Mouse (Mus musculus): Measurements from ENCODE around the gene Dnajc12. TPM values are rescaled to one million over a fixed set of nuclear protein-coding genes. Genes with fewer than 3 reads are reported as not detected.

Gene Dnajc12
- total and polyA plus RNA-seq, 3 experiments: 0.83 to 3.7 (median 1.5) TPM

DNA sequence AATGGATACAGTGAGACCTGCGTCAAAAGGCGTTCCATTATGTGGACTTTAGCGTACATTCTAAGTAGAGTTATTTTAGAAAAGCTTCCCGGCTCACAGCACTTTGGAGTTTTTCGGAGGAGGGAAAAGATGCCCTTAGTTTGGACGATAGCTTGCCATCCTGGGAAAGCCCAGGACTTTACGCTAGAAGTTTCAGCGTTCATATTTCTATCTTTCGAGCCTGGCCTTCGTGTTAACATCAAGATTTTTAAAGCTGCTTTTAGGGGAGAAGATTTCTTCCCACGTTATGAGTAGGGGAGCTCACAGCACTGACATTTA is 46.7 kb downstream of the Dnajc12 start:
- Histone ChIP-seq H3K36me3 (replicated peaks in 1 of 2; ENCODE audit: control insufficient read depth in 1 of 2, insufficient read depth in 1 of 2, low read length in 1 of 2) (no peaks in the 10 kb centered on the region), H3K79me2 (replicated peaks; ENCODE audit: control insufficient read depth, extremely low read depth, insufficient read depth, poor library complexity, severe bottlenecking) (no peaks in the 10 kb centered on the region), H3K9ac (ENCODE audit: insufficient read depth, low read depth) (peak overlapping the region; percentile 92), H3K4me3 (replicated peaks in 1 of 3; ENCODE audit: low read depth in 2 of 3, low read length in 2 of 3, poor library complexity in 1 of 3) (peak overlapping the region; percentile 58 to 82 (median 69)), H3K27me3 (replicated peaks) (no peaks in the 10 kb centered on the region), H3K27ac (ENCODE audit: insufficient read depth, low read depth) (peak overlapping the region; percentile 11; the same call in 1 of the 2 replicates), H3K4me1 (ENCODE audit: control insufficient read depth in 1 of 2, insufficient read depth in 2 of 2) (peaks cover 0 to 14% of the 10 kb centered on the region in 2 experiments; a peak in 2 of 4 replicates), H3K4me2 (ENCODE audit: insufficient read depth, low read depth, poor library complexity, severe bottlenecking) (peak overlapping the region; percentile 79), H3K9me3 (replicated peaks; ENCODE audit: low read length) (no peaks in the 10 kb centered on the region)
- TF ChIP-seq TCF12 (IDR thresholded peaks at IDR 0.05; ENCODE audit: low read depth, low read length) (no peak), E2F4 (IDR thresholded peaks at IDR 0.05; ENCODE audit: insufficient replicate concordance, low read depth, low read length) (no peak), RAD21 (IDR thresholded peaks at IDR 0.05; ENCODE audit: low read depth, low read length) (no peak), MAX (IDR thresholded peaks at IDR 0.05; ENCODE audit: low read length) (no peak), GABPA (IDR thresholded peaks at IDR 0.05; ENCODE audit: insufficient replicate concordance, low read depth, low read length) (no peak), EP300 (IDR thresholded peaks at IDR 0.05; ENCODE audit: low read length) (no peak), PAX5 (IDR thresholded peaks at IDR 0.05; ENCODE audit: low read length) (no peak), CTCF (conservative IDR thresholded peaks at IDR 0.05 in 1 of 2, IDR thresholded peaks at IDR 0.05 in 1 of 2; ENCODE audit: low read depth in 2 of 2, low read length in 2 of 2) (no peak), TBP (conservative IDR thresholded peaks at IDR 0.05; ENCODE audit: low read depth, low read length) (no peak), ETS1 (conservative IDR thresholded peaks at IDR 0.05; ENCODE audit: low read depth, low read length) (no peak), POLR2AphosphoS2 (IDR thresholded peaks at IDR 0.05; ENCODE audit: low read depth, low read length) (no peak), HCFC1 (IDR thresholded peaks at IDR 0.05; ENCODE audit: low read depth, low read length) (no peak), USF1 (IDR thresholded peaks at IDR 0.05; ENCODE audit: low read depth, low read length) (no peak), SMC3 (IDR thresholded peaks at IDR 0.05; ENCODE audit: low read depth, low read length) (no peak), USF2 (conservative IDR thresholded peaks at IDR 0.05; ENCODE audit: low read depth, low read length) (no peak), BHLHE40 (IDR thresholded peaks at IDR 0.05; ENCODE audit: low read depth, low read length) (no peak), JUN (IDR thresholded peaks at IDR 0.05; ENCODE audit: insufficient read depth, low read depth, low read length) (no peak), ZC3H11A (IDR thresholded peaks at IDR 0.05; ENCODE audit: low read depth, low read length) (no peak), ZKSCAN1 (IDR thresholded peaks at IDR 0.05; ENCODE audit: borderline replicate concordance, low read depth, low read length) (no peak), ZNF384 (IDR thresholded peaks at IDR 0.05; ENCODE audit: low read depth, low read length) (no peak)
- dilution Hi-C loops (cut with MboI; ENCODE audit: extremely low pct_ligation_motif_present, extremely low pct_unique_long_range_greater_than_20kb, low sequenced_read_pairs): no loop called here
- in situ Hi-C loops (cut with MboI; ENCODE audit: low pct_ligation_motif_present, low pct_unique_long_range_greater_than_20kb, low sequenced_read_pairs): no loop called here
- DNase-seq (ENCODE audit: extremely low read depth): no peak

GRCm38 (mm10) chr10:63429380-63429779 is 47.1 kb downstream of the Dnajc12 start:
- Histone ChIP-seq H3K27ac (ENCODE audit: insufficient read depth, low read depth) (peak overlapping the region; percentile 44), H3K9me3 (replicated peaks; ENCODE audit: low read length) (no peaks in the 10 kb centered on the region), H3K79me2 (replicated peaks; ENCODE audit: control insufficient read depth, extremely low read depth, insufficient read depth, poor library complexity, severe bottlenecking) (no peaks in the 10 kb centered on the region), H3K9ac (ENCODE audit: insufficient read depth, low read depth) (peak overlapping the region; percentile 92), H3K4me1 (ENCODE audit: control insufficient read depth in 1 of 2, insufficient read depth in 2 of 2) (peaks cover 0 to 14% of the 10 kb centered on the region in 2 experiments; a peak in 2 of 4 replicates), H3K4me2 (ENCODE audit: insufficient read depth, low read depth, poor library complexity, severe bottlenecking) (peak overlapping the region; percentile 79; the same call in 1 of the 2 replicates), H3K36me3 (replicated peaks in 1 of 2; ENCODE audit: control insufficient read depth in 1 of 2, insufficient read depth in 1 of 2, low read length in 1 of 2) (no peaks in the 10 kb centered on the region), H3K27me3 (replicated peaks) (no peaks in the 10 kb centered on the region), H3K4me3 (replicated peaks in 1 of 3; ENCODE audit: low read depth in 2 of 3, low read length in 2 of 3, poor library complexity in 1 of 3) (peak overlapping the region; percentile 69 to 92 (median 77))
- dilution Hi-C loops (cut with MboI; ENCODE audit: extremely low pct_ligation_motif_present, extremely low pct_unique_long_range_greater_than_20kb, low sequenced_read_pairs): no loop called here
- in situ Hi-C loops (cut with MboI; ENCODE audit: low pct_ligation_motif_present, low pct_unique_long_range_greater_than_20kb, low sequenced_read_pairs): no loop called here
- DNase-seq (ENCODE audit: extremely low read depth): peak; percentile 89
- TF ChIP-seq IRF4 (IDR thresholded peaks at IDR 0.05; ENCODE audit: low read depth, low read length): peak; percentile 52
- TF ChIP-seq ZKSCAN1 (IDR thresholded peaks at IDR 0.05; ENCODE audit: borderline replicate concordance, low read depth, low read length): no peak
- no peak for TF ChIP-seq PAX5 (IDR thresholded peaks at IDR 0.05; ENCODE audit: low read length)
- no peak for TF ChIP-seq EP300 (IDR thresholded peaks at IDR 0.05; ENCODE audit: low read length)
- no peak for TF ChIP-seq CHD1 (IDR thresholded peaks at IDR 0.05; ENCODE audit: low read depth, low read length)
- TF ChIP-seq ZNF384 (IDR thresholded peaks at IDR 0.05; ENCODE audit: low read depth, low read length): peak; percentile 95
- no peak for TF ChIP-seq SIN3A (IDR thresholded peaks at IDR 0.05; ENCODE audit: low read length)
- TF ChIP-seq ELF1 (IDR thresholded peaks at IDR 0.05; ENCODE audit: low read depth, low read length): peak; percentile 99
- no peak; the same call in 1 of the 2 replicates for TF ChIP-seq MAZ (IDR thresholded peaks at IDR 0.05; ENCODE audit: low read depth, low read length)
- TF ChIP-seq SMC3 (IDR thresholded peaks at IDR 0.05; ENCODE audit: low read depth, low read length): no peak
- TF ChIP-seq CHD2 (IDR thresholded peaks at IDR 0.05; ENCODE audit: low read length): no peak
- TF ChIP-seq MAFK (IDR thresholded peaks at IDR 0.05; ENCODE audit: insufficient replicate concordance, low read length): peak; percentile 97
- TF ChIP-seq E2F4 (IDR thresholded peaks at IDR 0.05; ENCODE audit: insufficient replicate concordance, low read depth, low read length): 0 out of 2 replicates have a peak, but pooled peaks have one; percentile 76
- TF ChIP-seq TBP (conservative IDR thresholded peaks at IDR 0.05; ENCODE audit: low read depth, low read length): peak; percentile 99
- no peak for TF ChIP-seq CTCF (conservative IDR thresholded peaks at IDR 0.05 in 1 of 2, IDR thresholded peaks at IDR 0.05 in 1 of 2; ENCODE audit: low read depth in 2 of 2, low read length in 2 of 2)
- no peak for TF ChIP-seq GABPA (IDR thresholded peaks at IDR 0.05; ENCODE audit: insufficient replicate concordance, low read depth, low read length)
- TF ChIP-seq RCOR1 (conservative IDR thresholded peaks at IDR 0.05; ENCODE audit: low read depth, low read length): no peak
- TF ChIP-seq MEF2A (IDR thresholded peaks at IDR 0.05; ENCODE audit: borderline replicate concordance, low read depth, low read length): peak; percentile 67
- TF ChIP-seq TCF12 (IDR thresholded peaks at IDR 0.05; ENCODE audit: low read depth, low read length): peak; percentile 30; the same call in 1 of the 2 replicates
- peak; percentile 53; the same call in 1 of the 2 replicates for TF ChIP-seq BHLHE40 (IDR thresholded peaks at IDR 0.05; ENCODE audit: low read depth, low read length)
- peak; percentile 36; the same call in 1 of the 2 replicates for TF ChIP-seq POLR2AphosphoS2 (IDR thresholded peaks at IDR 0.05; ENCODE audit: low read depth, low read length)
- peak; percentile 48 for TF ChIP-seq MYC (IDR thresholded peaks at IDR 0.05; ENCODE audit: low read depth, low read length)

All from CH12.LX (cell line).